Mouse (Mus musculus) adrenal gland, postnatal 10 days (tissue): ENCODE results near the gene Arfip2. TPM values are rescaled to one million over a fixed set of nuclear protein-coding genes. Genes with fewer than 3 reads are reported as not detected.
A peak's percentile ranks its signal among the peaks of the same experiment; 100 is the strongest.

Experiments
- DNase-seq: peaks from one replicate; pipeline ENCODE4 v3.0.0; 2021; ENCODE audit warnings: mixed read lengths
- long read RNA-seq, 2 experiments: library from polyadenylated mRNA; stranded (forward); transcript quantifications; one replicate each; pipeline ENCODE4 v2.0.0; 2021
- total RNA-seq, 2 experiments: library from RNA; stranded (reverse); gene quantifications; 2 replicates each; pipeline ENCODE4 v1.2.3; 2021

The Arfip2 gene
- 10 to 100 TPM; 48.3 to 57.8 TPM for total RNA-seq
- long read RNA-seq, experiment 1, full-length matches to known transcripts = 38 of 78 reads
- long read RNA-seq, experiment 1, partial matches to known transcripts = 5 of 78 reads
- long read RNA-seq, experiment 1, other reads (novel, unspliced or antisense) = 35 of 78 reads
- long read RNA-seq, experiment 2, transcript Arfip2-206 (8 exons, 3,275 nt) = major isoform, 17 of 36 reads
- long read RNA-seq, experiment 2, partial matches to known transcripts = 5 of 36 reads
- long read RNA-seq, experiment 2, other reads (novel, unspliced or antisense) = 14 of 36 reads

GRCm38 (mm10) chr7:105640233-105640893 lies at the start of gene Arfip2, which contains the start of gene Gm45799:
TSS of gene Arfip2 (minus strand) at chr7:105640416.
TSS of gene Gm45799 (plus strand) at chr7:105640552.
- peak; percentile 97 for DNase-seq

- DNase-seq = no peak
These were observed 45.5 kb upstream of the Arfip2 start for GRCm38 (mm10) chr7:105685541-105686197.

GRCm38 (mm10) chr7:105650639-105651435 lies 10.6 kb upstream of the Arfip2 start, which contains the start of gene Dnhd1:
TSS of gene Dnhd1 (plus strand) at chr7:105650827.
- DNase-seq = peak; percentile 86

GRCm38 (mm10) chr7:105641936-105642335 lies 1.7 kb upstream of the Arfip2 start:
- no peak for DNase-seq

GRCm38 (mm10) chr7:105640894-105641255 lies 659 bp upstream of the Arfip2 start:
- peak; percentile 47 for DNase-seq

- no peak for DNase-seq
These were observed 460 bp downstream of the Arfip2 start, which contains the start of gene Timm10b for GRCm38 (mm10) chr7:105639756-105640155. TSS of gene Timm10b (plus strand) at chr7:105640056.

- peak; percentile 50 for DNase-seq
These were observed 912 bp downstream of the Arfip2 start for GRCm38 (mm10) chr7:105639304-105639703.

- no peak for DNase-seq
These were observed 1.4 kb downstream of the Arfip2 start for GRCm38 (mm10) chr7:105638776-105639175.

GRCm38 (mm10) chr7:105635726-105636125 lies 4.5 kb downstream of the Arfip2 start:
- DNase-seq = no peak

GRCm38 (mm10) chr7:105634272-105634920 lies 5.8 kb downstream of the Arfip2 start:
- no peak for DNase-seq

- DNase-seq = no peak
These were observed 6.4 kb downstream of the Arfip2 start for GRCm38 (mm10) chr7:105633801-105634135.

GRCm38 (mm10) chr7:105633127-105633800 lies 7.0 kb downstream of the Arfip2 start, which contains the start of gene Trim3:
TSS of gene Trim3 (minus strand) at chr7:105633571.
- DNase-seq = peak; percentile 98

GRCm38 (mm10) chr7:105632551-105632972 lies 7.7 kb downstream of the Arfip2 start:
- no peak for DNase-seq

GRCm38 (mm10) chr7:105628633-105629032 lies 11.6 kb downstream of the Arfip2 start:
- DNase-seq = peak; percentile 80

GRCm38 (mm10) chr7:105625397-105625796 lies 14.8 kb downstream of the Arfip2 start:
- DNase-seq = no peak

- no peak for DNase-seq
These were observed 18.4 kb downstream of the Arfip2 start for GRCm38 (mm10) chr7:105621646-105622292.

- no peak for DNase-seq
These were observed 19.2 kb downstream of the Arfip2 start for GRCm38 (mm10) chr7:105621053-105621452.

- DNase-seq = no peak
These were observed 20.5 kb downstream of the Arfip2 start for GRCm38 (mm10) chr7:105619701-105620100.

- no peak for DNase-seq
These were observed 22.4 kb downstream of the Arfip2 start for GRCm38 (mm10) chr7:105617810-105618209.

GRCm38 (mm10) chr7:105616561-105616960 lies 23.7 kb downstream of the Arfip2 start:
- DNase-seq = no peak

- no peak for DNase-seq
These were observed 24.5 kb downstream of the Arfip2 start for GRCm38 (mm10) chr7:105615720-105616119.
